Mouse (Mus musculus) myocyte (in vitro differentiated cells): Measurements from ENCODE around the gene Tctn1.

Experiments
- E2F4 ChIP-seq: IDR thresholded peaks from one replicate; pipeline ENCODE4 v1.6.1; 2011; ENCODE audit warnings: mild to moderate bottlenecking, control low read depth, moderate library complexity; ENCODE audit not compliant: insufficient read depth
- POLR2A ChIP-seq: IDR thresholded peaks from one replicate; pipeline ENCODE4 v1.6.1; 2011; ENCODE audit warnings: low read depth, mild to moderate bottlenecking, control low read depth, moderate library complexity; ENCODE audit not compliant: insufficient read length
- POLR2AphosphoS2 ChIP-seq: IDR thresholded peaks from one replicate; pipeline ENCODE4 v1.6.1; 2011; ENCODE audit warnings: low read depth, control low read depth; ENCODE audit not compliant: insufficient read length
- REST ChIP-seq: IDR thresholded peaks from one replicate; pipeline ENCODE4 v1.6.1; 2011; ENCODE audit warnings: mild to moderate bottlenecking, control low read depth, moderate library complexity; ENCODE audit not compliant: insufficient read depth, insufficient read length
- TCF12 ChIP-seq: IDR thresholded peaks from one replicate; pipeline ENCODE4 v1.6.1; 2011; ENCODE audit warnings: mild to moderate bottlenecking, control low read depth; ENCODE audit not compliant: poor library complexity, insufficient read depth, severe bottlenecking
- TCF3 ChIP-seq: IDR thresholded peaks from one replicate; pipeline ENCODE4 v1.6.1; 2011; ENCODE audit warnings: low read depth, control low read depth; ENCODE audit not compliant: insufficient read length

DNA sequence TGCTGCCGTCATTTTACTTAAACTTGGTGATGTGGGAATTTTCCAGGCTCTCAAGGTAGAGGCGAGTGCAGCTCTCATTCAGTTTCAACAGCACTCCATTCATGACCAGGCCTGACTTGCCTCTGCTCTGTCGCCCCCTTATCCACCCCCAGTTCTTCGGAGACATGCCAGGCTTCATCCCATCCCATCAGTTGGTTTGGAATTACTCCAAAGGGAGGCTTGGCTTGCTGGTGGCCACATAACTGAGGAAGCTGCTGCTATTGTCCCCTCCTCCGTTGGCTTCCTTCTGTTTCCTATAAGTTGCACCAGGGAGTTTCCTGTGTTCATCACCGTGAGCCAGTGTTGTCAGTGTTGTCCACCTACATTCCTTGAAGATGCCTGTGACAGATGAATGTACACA lies 40.3 kb upstream of the Tctn1 start:
- TF ChIP-seq TCF3 (no peak), REST (no peak), E2F4 (no peak), POLR2A (no peak), TCF12 (no peak), POLR2AphosphoS2 (no peak)
